Mouse (Mus musculus): ENCODE data around the gene Natd1.

Natd1 gene

GRCm38 (mm10) chr11:60914491-60914890, at the start of gene Natd1:
TSS of gene Natd1 (minus strand) at chr11:60914750.
- DNase-seq (ENCODE audit: inconsistent ontology term) = peak; percentile 22

GRCm38 (mm10) chr11:60962709-60963108, 48.2 kb upstream of the Natd1 start:
- DNase-seq (ENCODE audit: inconsistent ontology term) = no peak

DNA sequence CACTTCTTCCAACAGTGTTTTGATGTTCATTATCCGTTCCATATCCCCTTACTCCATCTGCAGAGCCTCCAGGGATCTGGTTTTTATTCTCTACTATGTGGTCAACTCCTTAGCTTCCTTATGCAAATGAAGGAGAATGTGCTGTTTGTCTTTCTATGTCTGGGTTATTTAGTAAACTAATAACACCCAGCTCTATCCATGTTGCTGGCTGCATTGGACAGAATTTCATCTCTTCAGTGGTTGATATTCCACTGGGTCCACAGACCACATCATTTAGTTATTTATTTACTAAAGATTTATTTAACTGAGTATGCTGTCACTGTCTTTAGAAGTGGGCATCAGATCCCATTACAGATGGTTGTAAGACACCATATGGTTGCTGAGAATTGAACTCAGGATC, 46.6 kb upstream of the Natd1 start:
- no peak for DNase-seq (ENCODE audit: inconsistent ontology term)

DNA sequence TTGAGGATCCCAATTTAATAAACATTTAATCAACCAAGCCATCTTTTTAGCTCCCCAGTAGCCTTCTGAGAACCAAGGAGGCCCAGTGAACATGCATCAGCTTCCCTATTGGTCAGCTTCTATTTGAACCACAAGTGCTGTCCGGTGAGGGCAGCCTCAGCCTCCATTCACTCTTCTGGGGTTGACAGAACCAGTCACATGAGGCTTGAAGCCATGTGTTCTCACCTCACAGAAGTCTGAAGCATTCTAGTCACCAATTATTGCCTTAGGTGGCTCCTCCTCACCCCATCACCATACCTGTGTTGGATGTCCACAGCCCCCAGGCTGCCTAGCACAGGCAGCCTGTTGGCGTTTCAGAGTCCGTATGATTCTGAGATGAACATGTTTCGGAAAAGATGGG, 44.4 kb upstream of the Natd1 start:
- DNase-seq (ENCODE audit: inconsistent ontology term) = no peak

- DNase-seq (ENCODE audit: inconsistent ontology term) = no peak
Measured at GRCm38 (mm10) chr11:60955621-60956383, 41.3 kb upstream of the Natd1 start.

DNA sequence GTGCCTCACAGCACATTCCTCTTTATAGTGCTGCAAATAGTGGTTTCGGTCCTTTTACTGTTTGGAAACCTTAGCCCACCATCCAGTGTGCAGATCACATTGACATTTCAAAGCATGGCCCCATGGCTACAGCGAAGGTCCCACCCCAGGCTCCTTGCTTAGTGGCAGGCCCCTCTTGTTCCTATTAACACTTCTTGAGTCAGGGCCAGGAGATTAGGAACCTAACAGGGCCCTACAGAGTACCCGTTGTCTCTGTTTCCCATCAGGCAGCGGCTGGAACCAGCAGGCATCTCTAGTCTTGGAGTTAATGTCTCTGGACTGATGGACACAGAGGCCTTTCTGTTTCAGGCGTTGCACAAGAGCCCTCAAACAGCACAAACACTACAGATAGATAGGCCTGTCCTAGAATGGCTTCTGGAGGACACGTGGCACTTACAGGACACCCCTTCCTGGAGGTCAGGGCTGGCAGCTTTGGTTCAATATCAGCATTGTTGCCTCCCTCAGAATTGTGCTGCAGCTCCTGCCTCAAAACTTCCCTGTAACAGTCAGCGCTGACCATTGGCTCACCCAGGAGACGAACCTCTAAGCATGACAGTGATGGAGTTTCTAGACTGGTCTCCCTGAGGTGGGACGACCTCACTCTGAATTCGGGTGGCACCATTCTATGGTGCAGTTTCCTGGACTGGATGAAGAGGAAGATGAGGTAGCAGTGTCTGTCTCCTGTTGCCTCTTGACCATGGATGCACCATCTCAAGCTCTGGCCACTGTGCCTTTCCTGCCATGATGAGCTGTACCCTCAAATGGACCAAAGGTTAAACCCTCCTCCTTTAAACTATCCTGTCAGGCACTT, 39.9 kb upstream of the Natd1 start:
- DNase-seq (ENCODE audit: inconsistent ontology term) = no peak

GRCm38 (mm10) chr11:60953803-60954202, 39.3 kb upstream of the Natd1 start:
- DNase-seq (ENCODE audit: inconsistent ontology term) = peak; percentile 82

DNA sequence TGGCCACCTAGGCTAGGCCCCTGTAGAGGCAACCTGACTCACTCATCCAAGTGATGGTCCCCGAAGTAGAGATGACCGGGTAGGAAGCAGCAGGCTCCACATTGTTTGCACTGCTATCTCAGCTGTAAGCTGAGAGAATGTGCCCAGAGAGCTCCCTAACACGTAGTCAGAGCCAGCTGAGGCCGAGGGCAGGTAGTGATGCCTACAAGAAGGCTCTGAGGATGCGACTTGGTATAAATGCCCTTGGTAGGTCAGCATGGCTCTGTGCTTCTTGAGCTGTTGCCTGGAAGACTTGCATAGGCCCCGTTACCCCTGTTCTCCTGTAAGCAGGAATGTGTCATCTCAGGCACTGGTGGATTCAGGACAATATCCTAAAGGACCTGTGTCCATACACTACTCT, 38.4 kb upstream of the Natd1 start:
- DNase-seq (ENCODE audit: inconsistent ontology term) = no peak

GRCm38 (mm10) chr11:60952362-60952761, 37.8 kb upstream of the Natd1 start:
- no peak for DNase-seq (ENCODE audit: inconsistent ontology term)

DNA sequence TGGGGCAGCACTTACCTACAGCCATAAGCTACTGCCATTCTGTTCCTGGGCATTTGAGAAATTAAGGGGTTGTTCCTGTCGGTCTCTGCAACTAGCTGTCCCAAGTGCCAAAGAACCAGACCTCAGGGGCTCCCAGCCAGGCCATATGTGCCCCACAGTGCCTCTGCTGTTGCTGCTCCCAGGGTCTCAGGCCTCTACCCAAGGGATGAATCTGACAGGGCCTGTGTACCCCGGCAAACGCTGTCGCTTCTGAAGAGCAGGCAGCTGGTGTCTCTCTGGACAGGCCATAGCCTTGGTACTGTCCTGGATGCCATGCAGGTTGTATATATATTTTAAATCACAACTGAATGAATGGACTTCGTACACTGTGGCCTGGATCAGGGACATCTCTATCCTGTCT, 37.3 kb upstream of the Natd1 start:
- no peak for DNase-seq (ENCODE audit: inconsistent ontology term)

GRCm38 (mm10) chr11:60945003-60945402, 30.5 kb upstream of the Natd1 start:
- DNase-seq (ENCODE audit: inconsistent ontology term) = no peak

- DNase-seq (ENCODE audit: inconsistent ontology term) = no peak
Measured at GRCm38 (mm10) chr11:60942263-60943015, 27.9 kb upstream of the Natd1 start.

- DNase-seq (ENCODE audit: inconsistent ontology term) = peak; percentile 93
Measured at GRCm38 (mm10) chr11:60941370-60941769, 26.8 kb upstream of the Natd1 start.

DNA sequence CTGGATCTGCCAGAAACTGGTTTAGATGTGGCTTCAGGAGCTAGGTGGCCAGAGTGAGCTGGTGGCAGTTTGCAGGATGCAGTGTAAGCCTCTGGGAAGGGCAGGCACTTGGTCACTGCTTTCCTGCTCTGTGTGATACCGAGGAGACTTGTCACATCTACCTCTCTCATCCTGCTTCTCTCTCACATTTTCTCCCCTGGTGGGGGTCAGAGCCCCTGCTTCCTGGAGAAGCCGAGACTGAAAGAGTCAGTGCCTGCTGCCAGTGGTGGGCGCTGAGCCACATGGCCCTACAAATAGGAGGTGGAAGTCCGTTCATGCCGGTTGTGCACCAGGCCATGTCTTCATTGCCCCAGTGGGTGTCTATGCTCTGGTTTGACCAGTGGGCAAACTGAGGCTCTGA, 26.0 kb upstream of the Natd1 start:
- peak; percentile 60 for DNase-seq (ENCODE audit: inconsistent ontology term)

- peak; percentile 51 for DNase-seq (ENCODE audit: inconsistent ontology term)
Measured at GRCm38 (mm10) chr11:60939487-60939886, 24.9 kb upstream of the Natd1 start.

- no peak for DNase-seq (ENCODE audit: inconsistent ontology term)
Measured at GRCm38 (mm10) chr11:60937611-60938010, 23.1 kb upstream of the Natd1 start.

GRCm38 (mm10) chr11:60935975-60936373, 21.4 kb upstream of the Natd1 start:
- no peak for DNase-seq (ENCODE audit: inconsistent ontology term)

DNA sequence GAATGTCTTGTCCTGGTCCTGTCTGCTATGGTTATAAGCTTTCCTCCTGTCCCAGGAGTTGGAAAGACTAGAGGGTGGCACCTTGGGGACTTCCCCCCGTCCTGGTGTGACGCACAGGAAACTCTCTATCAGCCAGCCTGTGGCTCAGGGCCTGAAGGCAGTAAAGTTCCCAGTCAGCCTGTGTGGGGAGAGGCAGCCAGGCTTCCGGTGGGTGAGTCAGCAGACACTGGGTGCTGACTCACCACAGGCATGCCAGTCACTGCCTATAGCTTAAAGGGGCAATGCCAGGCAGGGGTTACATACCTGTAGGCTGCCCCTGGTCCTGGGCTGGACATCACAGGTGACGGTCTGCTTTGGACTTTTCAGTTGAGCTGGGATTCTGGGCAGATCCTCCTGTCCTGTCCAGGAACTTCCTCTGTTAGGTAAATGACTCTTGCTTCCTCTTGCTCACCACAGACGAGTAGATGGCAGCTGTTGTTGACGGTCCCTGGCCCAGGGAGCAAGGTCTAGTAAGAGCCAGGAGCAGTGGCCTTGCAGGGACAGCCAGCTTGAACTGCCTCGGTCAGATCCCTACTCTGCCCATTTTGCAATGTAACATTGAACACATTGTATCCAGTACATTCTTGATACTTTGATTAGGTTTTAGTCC, 20.9 kb upstream of the Natd1 start:
- DNase-seq (ENCODE audit: inconsistent ontology term) = peak; percentile 86

GRCm38 (mm10) chr11:60934795-60935194, 20.2 kb upstream of the Natd1 start:
- DNase-seq (ENCODE audit: inconsistent ontology term) = no peak

DNA sequence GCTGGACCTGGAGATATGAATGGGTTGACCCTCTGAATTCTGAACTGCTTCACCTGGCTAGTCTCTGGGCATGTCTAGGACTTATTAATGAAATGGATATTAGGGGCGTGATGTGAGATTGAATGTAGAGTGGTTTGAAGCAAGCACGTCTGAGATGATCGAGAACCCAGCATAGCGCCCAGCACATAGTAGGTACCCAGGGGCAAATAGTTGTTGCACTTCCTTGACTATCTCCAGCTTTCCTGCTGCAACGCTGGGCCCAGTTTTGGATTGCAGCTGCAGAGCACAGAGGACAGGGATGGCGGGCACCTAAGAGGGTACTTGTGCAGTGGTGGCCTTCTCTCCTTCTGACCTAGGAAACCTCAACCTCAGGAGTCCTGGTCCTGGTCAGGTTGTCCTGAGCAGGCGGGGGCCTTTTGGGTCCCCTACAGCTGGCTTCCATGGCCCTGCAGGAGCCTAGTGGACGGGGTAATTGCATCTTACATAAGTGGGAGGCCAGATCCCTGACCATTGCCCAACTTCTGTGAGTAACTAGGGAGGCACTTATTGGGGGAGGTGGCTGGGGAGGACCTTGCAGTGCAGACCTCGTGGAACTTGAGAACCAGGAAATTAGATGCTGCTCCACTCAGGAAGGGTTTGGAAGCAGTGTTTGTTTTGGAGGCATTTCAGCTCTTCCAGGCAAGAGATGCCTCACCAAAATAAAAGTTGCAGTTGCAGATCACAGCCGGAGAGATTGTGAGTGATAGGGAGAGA, 18.8 kb upstream of the Natd1 start:
- DNase-seq (ENCODE audit: inconsistent ontology term) = peak; percentile 64

DNA sequence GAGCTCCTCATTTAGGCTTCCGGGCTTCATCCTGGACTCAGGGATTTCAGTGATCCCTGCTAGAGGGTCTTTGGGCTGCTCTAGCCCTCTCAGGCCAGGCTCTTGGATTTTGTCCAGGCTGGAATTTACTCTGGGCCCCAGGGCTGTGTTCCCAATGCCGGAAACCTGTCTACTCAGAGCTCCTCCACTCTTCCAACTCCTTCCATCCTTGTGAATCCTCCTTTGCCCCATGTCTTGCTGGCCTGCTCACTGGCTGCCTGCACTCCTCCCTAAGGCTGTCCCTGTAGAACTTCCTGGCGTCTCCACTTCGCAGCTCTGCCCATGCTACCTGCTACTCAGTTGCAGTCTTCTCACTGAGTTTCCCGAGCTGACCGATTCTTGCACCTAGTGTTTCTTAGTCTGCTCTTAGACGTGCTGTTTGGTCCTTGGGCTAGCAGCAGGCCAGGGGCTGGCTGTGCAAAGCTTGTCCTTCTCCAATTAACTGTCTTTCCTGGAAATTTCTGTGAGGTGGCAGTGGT, 18.0 kb upstream of the Natd1 start:
- peak; percentile 56 for DNase-seq (ENCODE audit: inconsistent ontology term)
